Mouse (Mus musculus) forebrain, embryonic 15.5 days (tissue): ENCODE results near the gene Srprb. TPM values are rescaled to one million over a fixed set of nuclear protein-coding genes. Genes with fewer than 3 reads are reported as not detected.
A peak's percentile ranks its signal among the peaks of the same experiment; 100 is the strongest.

Source experiments
- ATAC-seq: fragments of 200-750 bp; cut with Nextera tagmentation; replicated peaks from 2 replicates; pipeline ENCODE4 v1.8.0; 2017; ENCODE audit warnings: mild to moderate bottlenecking, moderate TSS enrichment, moderate library complexity
- H3K27ac ChIP-seq: fragments of 300-500 bp; sonication (generic); replicated peaks from 2 replicates; pipeline ENCODE4 v1.5.1; 2015; ENCODE audit warnings: mild to moderate bottlenecking, inconsistent platforms
- H3K27me3 ChIP-seq: fragments of 300-500 bp; sonication (generic); 2 replicates; pipeline ENCODE4 v1.6.1; 2015; ENCODE audit warnings: inconsistent platforms
- H3K36me3 ChIP-seq: fragments of 300-500 bp; sonication (generic); 2 replicates; pipeline ENCODE4 v1.6.1; 2015; ENCODE audit warnings: mild to moderate bottlenecking, inconsistent platforms
- H3K4me1 ChIP-seq: fragments of 300-500 bp; sonication (generic); 2 replicates; pipeline ENCODE4 v1.6.1; 2015; ENCODE audit warnings: inconsistent platforms
- H3K4me2 ChIP-seq: fragments of 300-500 bp; sonication (generic); replicated peaks from 2 replicates; pipeline ENCODE4 v1.6.1; 2015; ENCODE audit warnings: mild to moderate bottlenecking, inconsistent platforms
- H3K4me3 ChIP-seq: fragments of 300-500 bp; sonication (generic); 2 replicates; pipeline ENCODE4 v1.5.1; 2015; ENCODE audit warnings: mild to moderate bottlenecking, inconsistent platforms
- H3K9ac ChIP-seq: fragments of 300-500 bp; sonication (generic); replicated peaks from 2 replicates; pipeline ENCODE4 v1.6.1; 2015; ENCODE audit warnings: mild to moderate bottlenecking, inconsistent platforms
- H3K9me3 ChIP-seq: fragments of 300-500 bp; sonication (generic); 2 replicates; pipeline ENCODE4 v1.6.1; 2016; ENCODE audit warnings: inconsistent platforms
- WGBS: fragments of 180-500 bp; shearing (Covaris S2); methylation state at CpG from one replicate; pipeline ENCODE4 v1.1.7; 2015; ENCODE audit warnings: mixed read lengths; 5-methylcytosine and 5-hydroxymethylcytosine counted together
- polyA plus RNA-seq: library from polyadenylated mRNA; unstranded; fragments of >200 nt; fragmentation: Nextera tagmentation; extraction: Ambion mirVana; gene quantifications from 2 replicates; pipeline ENCODE4 v1.2.1, GENCODE M21; 2015

Gene Srprb
- polyA plus RNA-seq, 1 experiment from 2014 or later: 48.8 TPM

DNA sequence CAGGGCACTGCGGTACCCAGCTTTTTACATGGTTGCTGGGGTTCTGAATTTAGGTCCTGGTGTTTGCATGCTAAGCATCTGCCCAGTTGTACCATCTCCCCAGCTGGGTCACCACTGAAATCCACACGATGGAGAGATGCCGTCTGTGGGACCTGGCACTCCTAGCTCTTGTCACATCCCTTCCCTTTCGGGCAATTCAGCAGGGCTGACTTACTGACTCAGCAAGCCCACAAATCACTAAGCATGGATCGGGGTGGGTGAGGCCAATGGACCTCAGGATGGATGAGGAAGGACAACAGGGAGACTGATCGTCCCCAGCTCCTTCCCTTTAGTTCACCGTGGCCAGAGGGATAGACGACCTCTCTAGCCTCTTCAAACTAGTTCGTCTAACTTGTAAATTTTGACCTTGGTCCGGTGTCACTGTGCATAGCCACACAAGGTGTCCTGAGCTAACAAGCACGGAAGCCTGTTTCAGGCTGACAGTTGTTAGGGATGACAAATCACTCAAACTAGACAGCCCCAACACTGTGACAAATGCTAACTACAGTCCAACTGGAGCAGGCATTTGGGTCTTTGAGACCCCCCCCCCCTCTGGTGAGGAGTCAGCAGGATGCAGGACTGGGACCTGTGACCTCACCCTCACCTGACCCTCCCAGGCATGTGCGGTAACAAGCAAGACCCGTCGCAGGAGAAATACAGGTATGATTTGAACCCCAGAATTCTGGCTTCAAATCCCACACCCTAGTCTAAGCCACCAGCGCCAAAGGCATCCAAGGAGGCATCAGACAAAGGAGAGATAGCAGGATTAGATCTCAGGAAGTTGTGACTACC, 27.3 kb upstream of the Srprb start:
- no peak for ATAC-seq
- H3K9ac ChIP-seq: no peak overlapping the region
- no peak overlapping the region for H3K4me3 ChIP-seq
- peaks cover 9% of the 10 kb centered on the region for H3K4me1 ChIP-seq
- H3K36me3 ChIP-seq: no peaks in the 10 kb centered on the region
- WGBS: 90% methylated on average over 15 of the region's 15 CpGs
- H3K27ac ChIP-seq: no peak overlapping the region
- H3K27me3 ChIP-seq: no peaks in the 10 kb centered on the region
- H3K4me2 ChIP-seq: no peak overlapping the region
- H3K9me3 ChIP-seq: no peaks in the 10 kb centered on the region

DNA sequence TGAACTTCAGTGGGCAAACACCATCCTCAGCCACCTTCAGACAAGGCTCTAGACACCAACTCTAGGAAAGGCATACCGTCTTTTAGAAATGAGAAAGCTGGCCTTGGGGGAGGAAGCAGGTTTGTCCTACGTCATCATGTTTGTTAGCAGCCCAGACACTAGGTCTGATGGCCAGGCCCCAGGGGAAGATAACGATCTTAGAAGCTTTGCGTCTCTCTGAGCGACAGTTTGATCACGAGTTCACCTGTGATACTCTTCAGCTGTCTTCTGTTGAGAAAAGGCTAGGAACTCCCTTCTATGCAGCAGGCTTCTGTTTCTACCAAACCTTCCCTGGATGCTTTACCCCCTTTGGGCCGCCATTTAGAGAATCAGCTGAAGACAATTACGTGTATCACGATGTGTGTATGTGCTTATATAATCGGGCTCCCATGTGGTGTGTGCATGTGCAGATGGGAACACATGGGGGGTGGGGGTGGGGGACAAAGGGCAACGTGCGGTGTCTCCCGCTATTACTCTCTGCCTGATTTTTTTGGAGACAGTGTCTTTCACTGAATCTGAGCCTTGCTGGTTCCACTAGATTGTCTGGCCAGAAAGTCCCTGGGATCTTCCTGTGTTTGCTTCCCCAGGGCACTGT, 26.6 kb upstream of the Srprb start:
- H3K4me2 ChIP-seq: no peak overlapping the region
- ATAC-seq: no peak
- H3K27ac ChIP-seq: no peak overlapping the region
- no peak overlapping the region for H3K9ac ChIP-seq
- 80% methylated on average over 13 of the region's 13 CpGs for WGBS
- H3K36me3 ChIP-seq: no peaks in the 10 kb centered on the region
- H3K4me1 ChIP-seq: peaks cover 9% of the 10 kb centered on the region
- no peak overlapping the region for H3K4me3 ChIP-seq
- H3K9me3 ChIP-seq: no peaks in the 10 kb centered on the region
- H3K27me3 ChIP-seq: no peaks in the 10 kb centered on the region

DNA sequence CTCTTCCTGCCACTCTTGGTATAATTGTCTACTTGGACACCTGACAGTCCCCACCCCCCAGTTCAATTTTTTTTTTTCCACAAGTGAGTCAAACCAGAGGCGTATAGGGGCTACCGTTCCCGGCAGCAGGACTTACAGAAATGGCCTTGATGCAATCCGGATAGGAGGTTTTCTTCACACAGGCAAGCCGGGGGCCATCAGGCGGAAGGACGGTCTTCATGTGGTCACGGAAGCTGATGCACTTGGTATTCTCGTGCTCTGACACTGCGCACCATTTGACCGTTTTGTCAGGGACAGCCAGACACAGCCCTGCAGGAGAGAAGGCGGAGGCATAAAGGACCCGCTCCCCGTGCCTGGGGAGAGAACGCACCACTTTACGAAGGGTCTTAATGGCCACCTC, 25.8 kb upstream of the Srprb start:
- no peaks in the 10 kb centered on the region for H3K36me3 ChIP-seq
- no peak for ATAC-seq
- 91% methylated on average over 16 of the region's 16 CpGs for WGBS
- no peak overlapping the region for H3K4me3 ChIP-seq
- no peaks in the 10 kb centered on the region for H3K9me3 ChIP-seq
- peaks cover 9% of the 10 kb centered on the region for H3K4me1 ChIP-seq
- no peak overlapping the region for H3K27ac ChIP-seq
- H3K27me3 ChIP-seq: no peaks in the 10 kb centered on the region
- H3K4me2 ChIP-seq: no peak overlapping the region
- no peak overlapping the region for H3K9ac ChIP-seq

DNA sequence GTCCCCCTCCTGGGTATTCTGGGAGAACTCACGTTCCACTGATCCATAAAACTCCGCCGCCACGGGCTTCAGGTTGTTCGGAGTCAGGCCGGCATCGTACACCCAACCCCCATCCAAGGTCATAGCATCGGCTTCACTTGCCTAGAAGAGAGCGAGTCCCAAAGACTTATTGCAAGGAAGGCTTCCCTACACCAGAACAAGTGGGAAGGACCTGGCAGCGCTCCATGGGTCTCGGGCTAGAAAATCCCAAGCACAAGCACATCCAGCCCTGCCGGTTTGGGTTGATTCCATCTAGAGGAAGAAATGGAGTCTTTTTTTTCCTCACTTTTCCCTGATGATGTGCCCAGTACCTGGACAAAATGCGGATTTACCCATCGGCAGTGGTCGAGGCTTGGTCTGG, 24.9 kb upstream of the Srprb start:
- ATAC-seq: no peak
- Histone ChIP-seq H3K27ac (no peak overlapping the region), H3K4me1 (peaks cover 9% of the 10 kb centered on the region), H3K27me3 (no peaks in the 10 kb centered on the region), H3K4me3 (no peak overlapping the region), H3K36me3 (no peaks in the 10 kb centered on the region), H3K4me2 (no peak overlapping the region), H3K9me3 (no peaks in the 10 kb centered on the region), H3K9ac (no peak overlapping the region)
- WGBS: 94% methylated on average over 15 of the region's 15 CpGs

DNA sequence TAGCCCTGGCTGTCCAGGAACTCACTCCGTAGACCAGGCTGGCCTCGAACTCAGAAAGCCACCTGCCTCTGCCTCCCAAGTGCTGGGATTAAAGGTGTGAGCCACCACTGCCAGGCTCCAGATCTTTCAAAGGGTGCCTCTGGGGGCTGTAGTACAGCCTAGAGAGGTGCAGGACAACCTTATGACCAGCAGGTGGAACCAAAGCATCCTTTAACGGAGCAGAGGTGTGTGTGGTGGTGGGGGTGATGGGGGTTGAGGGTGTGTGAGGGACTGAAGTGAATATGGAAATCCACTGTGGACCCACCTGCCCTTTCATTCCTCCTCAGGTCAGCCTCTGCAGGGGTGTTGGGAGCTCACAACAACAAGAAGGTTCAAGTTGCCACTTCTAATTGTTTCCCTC, 23.5 kb upstream of the Srprb start:
- no peak overlapping the region for H3K9ac ChIP-seq
- 71% methylated on average over 3 of the region's 3 CpGs for WGBS
- H3K36me3 ChIP-seq: no peaks in the 10 kb centered on the region
- no peaks in the 10 kb centered on the region for H3K27me3 ChIP-seq
- H3K27ac ChIP-seq: no peak overlapping the region
- H3K9me3 ChIP-seq: no peaks in the 10 kb centered on the region
- ATAC-seq: no peak
- no peak overlapping the region for H3K4me2 ChIP-seq
- H3K4me3 ChIP-seq: no peak overlapping the region
- peaks cover 6% of the 10 kb centered on the region for H3K4me1 ChIP-seq

DNA sequence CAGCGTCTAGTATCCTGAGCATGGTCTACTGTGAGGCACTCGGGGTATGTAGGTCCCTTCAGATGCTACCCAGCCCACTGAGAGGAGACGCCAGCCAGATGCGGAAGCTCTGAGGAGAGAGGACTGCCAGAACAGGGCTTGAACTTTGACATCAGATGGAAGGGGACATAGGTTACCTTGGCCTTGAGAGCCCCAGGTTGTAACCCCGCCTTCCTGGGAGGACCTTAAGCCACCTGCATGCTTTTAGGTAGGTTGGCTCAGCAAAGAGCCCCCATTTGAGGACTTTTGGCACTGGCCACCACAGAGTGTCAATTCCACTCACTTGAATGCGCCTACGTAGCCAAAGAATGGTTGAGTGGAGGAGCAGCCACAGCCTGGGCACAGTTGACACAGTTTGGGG, 22.8 kb upstream of the Srprb start:
- no peak overlapping the region for H3K27ac ChIP-seq
- H3K9ac ChIP-seq: no peak overlapping the region
- H3K9me3 ChIP-seq: no peaks in the 10 kb centered on the region
- WGBS: 91% methylated on average over 7 of the region's 7 CpGs
- no peak overlapping the region for H3K4me2 ChIP-seq
- H3K4me1 ChIP-seq: no peaks in the 10 kb centered on the region
- no peaks in the 10 kb centered on the region for H3K27me3 ChIP-seq
- ATAC-seq: no peak
- no peak overlapping the region for H3K4me3 ChIP-seq
- H3K36me3 ChIP-seq: no peaks in the 10 kb centered on the region

DNA sequence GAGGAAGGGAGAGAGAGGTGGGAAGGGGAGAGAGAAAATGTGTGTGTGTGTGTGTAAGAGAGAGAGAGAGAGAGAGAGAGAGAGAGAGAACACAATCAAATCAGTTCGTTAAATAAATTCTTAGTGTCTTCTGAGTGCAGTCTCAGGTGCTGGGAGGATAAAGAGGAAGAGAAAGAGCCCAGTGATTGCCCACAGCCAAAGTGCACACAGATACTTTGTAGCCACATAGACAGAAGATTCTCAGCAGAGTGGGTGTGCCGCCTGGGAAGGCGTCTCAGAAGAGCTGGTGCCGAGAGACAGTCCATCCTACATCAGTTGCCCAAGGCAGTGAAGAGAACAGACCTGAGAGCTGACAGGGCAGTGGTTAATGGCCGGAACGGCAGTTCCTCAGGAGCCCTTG, 12.3 kb upstream of the Srprb start:
- no peak for ATAC-seq
- WGBS: 80% methylated on average over 6 of the region's 6 CpGs
- Histone ChIP-seq H3K9me3 (no peaks in the 10 kb centered on the region), H3K27me3 (no peaks in the 10 kb centered on the region), H3K4me1 (0 out of 2 replicates have a peak, but pooled peaks cover 4% of the 10 kb centered on the region), H3K36me3 (no peaks in the 10 kb centered on the region), H3K4me3 (no peak overlapping the region), H3K27ac (no peak overlapping the region), H3K9ac (no peak overlapping the region), H3K4me2 (no peak overlapping the region)

DNA sequence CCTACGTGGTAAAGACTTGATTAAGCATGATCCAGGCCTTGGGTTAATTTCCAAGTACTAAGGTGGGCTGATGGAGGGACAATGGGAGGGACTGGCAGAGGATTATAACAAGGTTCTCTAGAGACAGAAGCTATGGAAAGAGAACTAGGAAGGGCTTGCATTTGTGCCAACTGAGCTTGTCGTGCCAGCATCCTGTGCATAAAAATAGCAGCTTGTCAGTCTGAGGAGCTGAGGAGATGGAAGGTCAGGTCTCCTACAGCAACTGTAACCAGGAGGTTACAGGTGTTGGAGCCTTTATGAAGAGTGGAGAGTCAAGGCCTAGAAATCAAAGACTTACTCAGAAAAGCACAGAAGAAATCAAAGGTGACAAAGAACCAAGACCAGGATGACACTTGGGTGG, 11.7 kb upstream of the Srprb start:
- 34% methylated on average over 2 of the region's 2 CpGs for WGBS
- no peak for ATAC-seq
- Histone ChIP-seq H3K9ac (no peak overlapping the region), H3K36me3 (no peaks in the 10 kb centered on the region), H3K4me1 (0 out of 2 replicates have a peak, but pooled peaks cover 4% of the 10 kb centered on the region), H3K4me2 (no peak overlapping the region), H3K9me3 (no peaks in the 10 kb centered on the region), H3K27ac (no peak overlapping the region), H3K4me3 (no peak overlapping the region), H3K27me3 (no peaks in the 10 kb centered on the region)

DNA sequence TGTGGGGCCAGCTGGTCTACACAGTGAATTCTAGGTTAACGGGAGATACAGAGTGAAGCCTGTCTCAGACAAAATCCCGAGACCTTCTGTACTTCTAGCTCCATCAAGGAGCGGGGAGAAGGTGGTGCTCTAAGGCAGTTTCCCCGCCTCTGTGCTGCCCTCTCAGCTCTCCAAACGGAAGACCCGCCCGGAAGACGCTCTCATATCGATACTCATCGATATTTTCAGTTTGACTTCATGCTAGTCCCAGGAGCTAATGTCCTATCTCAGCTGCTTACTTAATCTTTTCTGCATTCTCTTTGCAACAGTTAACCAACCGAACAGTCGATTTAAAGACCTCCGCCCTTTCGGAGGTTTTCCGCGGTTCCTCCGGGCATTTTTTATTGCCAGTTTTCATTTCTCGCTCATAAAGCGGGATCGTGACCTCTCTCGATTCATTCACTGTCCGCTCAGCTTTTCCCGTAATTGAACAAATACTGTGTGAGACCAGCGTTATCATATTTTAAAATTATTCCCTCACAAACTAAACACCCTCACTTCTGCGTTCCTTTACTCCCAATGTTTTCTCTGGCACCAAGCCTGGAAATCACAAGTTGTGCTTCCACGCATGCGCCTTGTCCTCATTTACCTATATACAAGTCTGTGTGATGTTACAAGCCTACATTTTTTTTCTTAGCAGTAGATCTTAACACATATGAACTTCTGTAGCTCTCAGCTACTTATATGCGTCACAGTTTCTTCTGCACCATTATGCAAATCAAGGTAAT, 10.9 kb upstream of the Srprb start:
- no peak for ATAC-seq
- no peak overlapping the region for H3K4me2 ChIP-seq
- WGBS: 76% methylated on average over 28 of the region's 28 CpGs
- H3K4me3 ChIP-seq: no peak overlapping the region
- H3K4me1 ChIP-seq: 0 out of 2 replicates have a peak, but pooled peaks cover 7% of the 10 kb centered on the region
- no peaks in the 10 kb centered on the region for H3K9me3 ChIP-seq
- H3K36me3 ChIP-seq: no peaks in the 10 kb centered on the region
- H3K9ac ChIP-seq: no peak overlapping the region
- H3K27me3 ChIP-seq: no peaks in the 10 kb centered on the region
- H3K27ac ChIP-seq: no peak overlapping the region

DNA sequence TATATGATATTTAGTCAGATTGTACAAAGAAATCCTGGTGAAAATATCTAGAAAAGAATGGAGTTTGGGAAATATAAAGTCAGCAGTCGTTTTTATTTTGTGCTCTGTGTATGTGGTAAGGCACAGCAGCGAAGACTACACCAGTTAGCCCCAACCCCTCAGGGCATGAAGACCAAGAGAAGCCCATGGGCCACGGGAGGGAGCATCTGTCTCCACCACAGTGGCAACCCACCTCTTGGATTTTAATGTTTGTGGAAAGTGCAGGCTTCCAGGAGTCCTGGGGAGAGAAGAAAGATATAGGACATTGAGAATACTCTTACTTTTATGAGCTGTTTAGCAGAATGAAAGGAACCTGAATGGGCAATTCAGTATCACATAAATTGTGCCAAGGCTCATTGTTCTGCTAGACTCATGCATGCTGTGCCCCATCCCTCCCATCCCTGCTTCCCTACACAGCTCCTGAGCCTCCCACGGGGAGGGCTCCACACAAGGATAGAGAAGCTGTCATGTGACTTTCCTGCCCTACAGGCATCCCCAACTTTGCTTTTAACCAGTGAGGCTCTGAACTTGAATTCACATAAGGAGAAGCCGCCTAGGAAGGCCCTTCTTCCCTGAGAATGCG, 7.0 kb upstream of the Srprb start:
- Histone ChIP-seq H3K36me3 (no peaks in the 10 kb centered on the region), H3K4me2 (no peak overlapping the region), H3K27ac (no peak overlapping the region), H3K4me3 (no peak overlapping the region), H3K9me3 (no peaks in the 10 kb centered on the region), H3K27me3 (no peaks in the 10 kb centered on the region), H3K4me1 (0 out of 2 replicates have a peak, but pooled peaks cover 8% of the 10 kb centered on the region), H3K9ac (no peak overlapping the region)
- no peak for ATAC-seq
- WGBS: 42% methylated on average over 6 of the region's 6 CpGs

DNA sequence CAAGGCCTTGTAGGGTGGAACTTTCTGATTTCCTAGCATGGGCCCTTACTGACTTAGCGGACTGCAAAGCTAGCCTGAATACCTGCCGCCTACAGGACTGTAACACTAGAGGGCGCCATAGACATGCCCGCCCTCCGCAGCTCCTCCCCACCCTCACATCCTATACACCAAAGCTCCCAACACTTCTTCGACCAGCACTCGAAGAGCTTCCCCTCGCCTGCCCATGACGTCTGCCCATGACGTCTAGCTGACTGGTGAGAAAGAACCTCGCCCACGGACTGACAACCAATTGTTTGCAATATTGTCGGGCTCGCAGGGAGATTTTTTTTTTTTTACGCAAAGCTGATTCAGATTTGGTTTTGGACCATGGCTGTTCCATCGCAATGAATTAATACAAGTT, 5.9 kb upstream of the Srprb start:
- H3K9ac ChIP-seq: 0 out of 2 replicates have a peak overlapping the region, but pooled peaks have one; percentile 32

DNA sequence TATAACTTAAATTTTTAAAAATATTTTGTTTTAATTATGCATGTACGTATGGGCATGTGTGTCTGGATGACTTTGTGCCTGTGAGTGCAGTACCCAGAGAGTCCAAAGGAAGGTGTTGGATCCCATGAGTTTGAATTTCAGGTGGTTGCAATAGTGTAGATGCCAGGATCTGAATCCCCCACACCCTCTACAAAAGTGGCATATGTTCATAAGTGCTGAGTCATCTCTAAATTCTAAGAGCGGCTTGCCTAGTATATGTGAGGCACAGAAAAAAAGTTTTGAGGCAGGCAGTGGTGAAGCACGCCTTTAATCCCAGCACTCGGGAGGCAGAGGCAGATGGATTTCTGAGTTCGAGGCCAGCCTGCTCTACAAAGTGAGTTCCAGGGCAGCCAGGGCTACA, 3.8 kb upstream of the Srprb start:
- no peak overlapping the region for H3K9ac ChIP-seq
- ATAC-seq: no peak
- H3K36me3 ChIP-seq: no peaks in the 10 kb centered on the region
- no peak overlapping the region for H3K27ac ChIP-seq
- WGBS: 85% methylated on average over 5 of the region's 5 CpGs
- H3K27me3 ChIP-seq: no peaks in the 10 kb centered on the region
- H3K4me1 ChIP-seq: peaks cover 11% of the 10 kb centered on the region
- H3K9me3 ChIP-seq: no peaks in the 10 kb centered on the region
- H3K4me2 ChIP-seq: no peak overlapping the region
- H3K4me3 ChIP-seq: no peak overlapping the region

More for the DNA sequence above, 5.9 kb upstream of the Srprb start:
- no peaks in the 10 kb centered on the region for H3K27me3 ChIP-seq
- WGBS: 9% methylated on average over 16 of the region's 16 CpGs
- H3K4me3 ChIP-seq: peak overlapping the region; percentile 28
- no peak overlapping the region for H3K27ac ChIP-seq
- peak overlapping the region; percentile 51 for H3K4me2 ChIP-seq
- H3K9me3 ChIP-seq: no peaks in the 10 kb centered on the region
- no peaks in the 10 kb centered on the region for H3K36me3 ChIP-seq
- H3K4me1 ChIP-seq: 0 out of 2 replicates have a peak, but pooled peaks cover 4% of the 10 kb centered on the region
- peak; percentile 86 for ATAC-seq
